Mouse (Mus musculus) CH12.LX (cell line): ENCODE measurements around the gene Hoxd4. TPM values are rescaled to one million over a fixed set of nuclear protein-coding genes. Genes with fewer than 3 reads are reported as not detected.

ENCODE experiments used
- DNase-seq: peaks from one replicate; pipeline ENCODE4 v3.0.0-alpha.2; 2013; ENCODE audit errors: extremely low read depth
- H3K27ac ChIP-seq: 2 replicates; pipeline ENCODE4 v1.5.1; 2012; ENCODE audit warnings: low read depth, mild to moderate bottlenecking, control low read depth, moderate library complexity; ENCODE audit not compliant: insufficient read depth
- H3K27me3 ChIP-seq: replicated peaks from 2 replicates; pipeline ENCODE3; 2012; ENCODE audit warnings: inconsistent platforms
- H3K36me3 ChIP-seq, 2 experiments: replicated peaks in 1 of 2; 2 replicates each; pipeline versions ENCODE3 to v1.6.1; 2012; ENCODE audit warnings: inconsistent platforms in 1 of 2, low read length in 1 of 2, mild to moderate bottlenecking in 1 of 2, mixed read lengths in 1 of 2, moderate library complexity in 1 of 2; ENCODE audit not compliant: control insufficient read depth in 1 of 2, insufficient read depth in 1 of 2
- H3K4me1 ChIP-seq, 2 experiments: 2 replicates each; pipeline ENCODE4 v1.6.1; 2012; ENCODE audit warnings: inconsistent platforms in 1 of 2, moderate library complexity in 1 of 2; ENCODE audit not compliant: insufficient read depth in 2 of 2, control insufficient read depth in 1 of 2
- H3K4me2 ChIP-seq: 2 replicates; pipeline ENCODE4 v1.6.1; 2012; ENCODE audit warnings: low read depth, mild to moderate bottlenecking, control low read depth; ENCODE audit not compliant: poor library complexity, insufficient read depth, severe bottlenecking
- H3K4me3 ChIP-seq, 3 experiments: fragments of 150-350 bp in 1 of 3; sonication (generic) in 1 of 3; replicated peaks in 1 of 3; 2 replicates each; pipeline versions ENCODE3 to v1.5.1; 2011 to 2012; ENCODE audit warnings: low read depth in 2 of 3, low read length in 2 of 3, mild to moderate bottlenecking in 2 of 3, moderate library complexity in 2 of 3, control low read depth in 1 of 3, improper control_type of control experiment in 1 of 3, inconsistent platforms in 1 of 3, mixed read lengths in 1 of 3; ENCODE audit not compliant: poor library complexity in 1 of 3
- H3K79me2 ChIP-seq: replicated peaks from 2 replicates; pipeline ENCODE4 v1.6.1; 2012; ENCODE audit warnings: mild to moderate bottlenecking, moderate library complexity; ENCODE audit not compliant: control insufficient read depth, poor library complexity, insufficient read depth, severe bottlenecking; ENCODE audit errors: extremely low read depth
- H3K9ac ChIP-seq: 2 replicates; pipeline ENCODE4 v1.6.1; 2012; ENCODE audit warnings: low read depth, mild to moderate bottlenecking, control low read depth, moderate library complexity; ENCODE audit not compliant: insufficient read depth
- H3K9me3 ChIP-seq: replicated peaks from 2 replicates; pipeline ENCODE3; 2012; ENCODE audit warnings: low read length, inconsistent platforms, mixed read lengths
- BHLHE40 ChIP-seq: IDR thresholded peaks from 2 replicates; pipeline ENCODE4 v1.6.1; 2011; ENCODE audit warnings: mild to moderate bottlenecking, low read depth, low read length, improper control_type of control experiment
- CHD1 ChIP-seq: IDR thresholded peaks from 2 replicates; pipeline ENCODE4 v1.6.1; 2012; ENCODE audit warnings: low read depth, low read length, improper control_type of control experiment, inconsistent platforms
- E2F4 ChIP-seq: IDR thresholded peaks from 2 replicates; pipeline ENCODE4 v1.6.1; 2011; ENCODE audit warnings: low read depth, low read length, improper control_type of control experiment; ENCODE audit not compliant: insufficient replicate concordance
- ELF1 ChIP-seq: IDR thresholded peaks from 2 replicates; pipeline ENCODE4 v1.6.1; 2014; ENCODE audit warnings: low read depth, mild to moderate bottlenecking, inconsistent platforms, low read length, improper control_type of control experiment
- EP300 ChIP-seq: IDR thresholded peaks from 2 replicates; pipeline ENCODE4 v1.6.1; 2011; ENCODE audit warnings: low read length, improper control_type of control experiment
- HCFC1 ChIP-seq: IDR thresholded peaks from 2 replicates; pipeline ENCODE4 v1.6.1; 2012; ENCODE audit warnings: low read depth, mild to moderate bottlenecking, inconsistent platforms, low read length, improper control_type of control experiment
- IRF4 ChIP-seq: IDR thresholded peaks from 2 replicates; pipeline ENCODE4 v1.6.1; 2014; ENCODE audit warnings: low read depth, mild to moderate bottlenecking, inconsistent platforms, low read length, improper control_type of control experiment
- JUN ChIP-seq: IDR thresholded peaks from 2 replicates; pipeline ENCODE4 v1.6.1; 2011; ENCODE audit warnings: low read depth, mild to moderate bottlenecking, low read length, improper control_type of control experiment, moderate library complexity; ENCODE audit not compliant: insufficient read depth
- MAZ ChIP-seq: IDR thresholded peaks from 2 replicates; pipeline ENCODE4 v1.6.1; 2012; ENCODE audit warnings: low read depth, mild to moderate bottlenecking, inconsistent platforms, low read length, improper control_type of control experiment, moderate library complexity
- NELFE ChIP-seq: IDR thresholded peaks from 2 replicates; pipeline ENCODE4 v1.6.1; 2011; ENCODE audit warnings: low read depth, low read length, improper control_type of control experiment
- NRF1 ChIP-seq: IDR thresholded peaks from 2 replicates; pipeline ENCODE4 v1.6.1; 2014; ENCODE audit warnings: low read depth, mild to moderate bottlenecking, inconsistent platforms, low read length, improper control_type of control experiment, moderate library complexity
- POLR2AphosphoS2 ChIP-seq: IDR thresholded peaks from 2 replicates; pipeline ENCODE4 v1.6.1; 2011; ENCODE audit warnings: low read depth, low read length, improper control_type of control experiment
- RAD21 ChIP-seq: IDR thresholded peaks from 2 replicates; pipeline ENCODE4 v1.6.1; 2011; ENCODE audit warnings: low read depth, mild to moderate bottlenecking, low read length, improper control_type of control experiment, moderate library complexity
- SIN3A ChIP-seq: IDR thresholded peaks from 2 replicates; pipeline ENCODE4 v1.6.1; 2012; ENCODE audit warnings: low read length, improper control_type of control experiment, inconsistent platforms
- TCF12 ChIP-seq: IDR thresholded peaks from 2 replicates; pipeline ENCODE4 v1.6.1; 2014; ENCODE audit warnings: low read depth, mild to moderate bottlenecking, inconsistent platforms, low read length, improper control_type of control experiment
- USF2 ChIP-seq: conservative IDR thresholded peaks from 2 replicates; pipeline ENCODE4 v1.6.1; 2011; ENCODE audit warnings: low read depth, low read length, improper control_type of control experiment
- ZC3H11A ChIP-seq: IDR thresholded peaks from 2 replicates; pipeline ENCODE4 v1.6.1; 2012; ENCODE audit warnings: low read depth, mild to moderate bottlenecking, inconsistent platforms, low read length, improper control_type of control experiment
- ZMIZ1 ChIP-seq: IDR thresholded peaks from 2 replicates; pipeline ENCODE4 v1.6.1; 2012; ENCODE audit warnings: low read depth, mild to moderate bottlenecking, inconsistent platforms, low read length, improper control_type of control experiment
- ZNF384 ChIP-seq: IDR thresholded peaks from 2 replicates; pipeline ENCODE4 v1.6.1; 2012; ENCODE audit warnings: low read depth, low read length, improper control_type of control experiment, inconsistent platforms
- dilution Hi-C: fragments of 300-500 bp; cut with MboI; formaldehyde crosslinking; loops from 2 replicates; pipeline ENCODE4 v1.14.3; 2020; ENCODE audit warnings: low sequenced_read_pairs; ENCODE audit not compliant: extremely low pct_unique_long_range_greater_than_20kb, extremely low pct_ligation_motif_present
- in situ Hi-C: fragments of 300-500 bp; cut with MboI; formaldehyde crosslinking; loops from 3 replicates; pipeline ENCODE4 v1.14.3; 2019; ENCODE audit warnings: low sequenced_read_pairs, low pct_ligation_motif_present, low pct_unique_long_range_greater_than_20kb, mixed read lengths
- polyA plus RNA-seq: library from polyadenylated mRNA; unstranded; fragments of >175 nt; gene quantifications from 2 replicates; pipeline ENCODE4 v1.2.1, GENCODE M21; 2012; ENCODE audit warnings: low read depth; ENCODE audit not compliant: insufficient read length
- total RNA-seq, 2 experiments: library from RNA; depleted of rRNA; stranded (reverse); fragments of 300-350 nt in 1 of 2; fragments of >200 nt in 1 of 2; gene quantifications; 2 replicates each; pipeline ENCODE4 v1.2.3; 2012 to 2014

Gene Hoxd4
- total and polyA plus RNA-seq, 3 experiments: 6.0 to 9.8 (median 6.3) TPM

DNA sequence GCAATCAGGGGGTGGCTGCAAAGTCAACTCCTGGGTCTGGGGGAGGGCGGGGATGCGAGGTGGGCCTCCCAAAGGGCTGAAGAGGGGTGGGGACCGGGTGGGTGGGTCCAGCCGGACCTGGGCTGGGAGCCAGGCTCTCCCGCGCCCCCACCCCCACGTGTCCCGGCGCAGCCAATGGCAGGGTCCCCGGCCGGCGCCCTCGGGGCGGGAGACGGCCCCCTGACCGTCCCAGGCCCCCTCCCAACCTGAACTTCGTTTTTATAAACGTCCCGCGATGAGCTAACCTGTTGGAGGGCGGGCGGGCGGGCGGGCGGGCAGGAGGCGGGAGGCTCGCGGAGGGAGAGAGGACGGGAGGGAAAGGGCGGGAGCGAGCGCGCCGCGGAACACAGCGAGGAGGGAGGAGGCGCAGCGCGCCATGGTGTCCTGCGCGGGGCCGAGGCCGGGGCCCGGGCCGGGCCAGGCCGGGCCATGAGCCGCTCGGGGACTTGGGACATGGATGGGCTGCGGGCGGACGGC lies 43.8 kb upstream of the Hoxd4 start, which contains the start of gene Hoxd13:
Hoxd13 (plus strand) TSS at position 469 of the 516 bp plus-strand sequence.
- Histone ChIP-seq H3K4me3 (no peak within 1 kb of the TSS), H3K27me3 (no peaks in the 10 kb centered on the region), H3K9me3 (peaks cover 11% of the 10 kb centered on the region), H3K4me1 (peaks cover 0 to 10% of the 10 kb centered on the region in 2 experiments; a peak in 2 of 4 replicates), H3K9ac (no peak within 1 kb of the TSS), H3K79me2 (no peaks in the 10 kb centered on the region), H3K4me2 (no peak within 1 kb of the TSS), H3K27ac (no peak within 1 kb of the TSS)
- in situ Hi-C loops (loop anchor here (10.0 to 25.0 kb wide), 3 partner anchors 373 to 1081 kb away; partner anchors contain the start of gene Chrna1), dilution Hi-C loops (no loop called here)
- DNase-seq: no peak
- no peak for TF ChIP-seq ZMIZ1
- TF ChIP-seq RAD21: no peak
- no peak for TF ChIP-seq NRF1
- TF ChIP-seq MAZ: no peak
- no peak for TF ChIP-seq NELFE
- no peak for TF ChIP-seq CHD1
- TF ChIP-seq USF2: no peak
- TF ChIP-seq EP300: no peak
- TF ChIP-seq, all 38 proteins: peak for 0
- no peaks in the 10 kb centered on the region for H3K36me3 ChIP-seq

GRCm38 (mm10) chr2:74668370-74669229 lies 43.1 kb upstream of the Hoxd4 start:
- Histone ChIP-seq H3K36me3 (no peaks in the 10 kb centered on the region), H3K27ac (no peak overlapping the region), H3K79me2 (no peaks in the 10 kb centered on the region)
- no peak for DNase-seq
- TF ChIP-seq POLR2AphosphoS2 (no peak), TCF12 (no peak), ZC3H11A (no peak), IRF4 (no peak), BHLHE40 (no peak), HCFC1 (no peak), E2F4 (no peak), ZNF384 (no peak), SIN3A (no peak), ELF1 (no peak), JUN (no peak)
- TF ChIP-seq, all 38 proteins: peak for 0
- dilution Hi-C loops: no loop called here
- H3K4me2 ChIP-seq: no peak overlapping the region
- in situ Hi-C loops: loop anchor here (10.0 to 25.0 kb wide), 3 partner anchors 374 to 1081 kb away; partner anchors contain the start of gene Chrna1
- no peak overlapping the region for H3K9ac ChIP-seq
- H3K4me3 ChIP-seq: no peak overlapping the region
- peaks cover 0 to 5% of the 10 kb centered on the region in 2 experiments; a peak in 1 of 4 replicates for H3K4me1 ChIP-seq
- peaks cover 11% of the 10 kb centered on the region for H3K9me3 ChIP-seq
- H3K27me3 ChIP-seq: no peaks in the 10 kb centered on the region
